Mouse (Mus musculus) lung, postnatal 14 days (tissue): ENCODE measurements around the gene Cdh5.
"Not testable (repeated sequence)": the region's sequence is repeated elsewhere in the genome, so short reads cannot be mapped to it uniquely, and the experiment has no call there.

Experiments
- DNase-seq: peaks from one replicate; pipeline ENCODE4 v3.0.0; 2021

The Cdh5 gene

GRCm38 (mm10) chr8:104101415-104101814 lies at the start of gene Cdh5:
Gene Cdh5, plus strand, starts transcription at chr8:104101625.
- DNase-seq: peak; percentile 75

DNA sequence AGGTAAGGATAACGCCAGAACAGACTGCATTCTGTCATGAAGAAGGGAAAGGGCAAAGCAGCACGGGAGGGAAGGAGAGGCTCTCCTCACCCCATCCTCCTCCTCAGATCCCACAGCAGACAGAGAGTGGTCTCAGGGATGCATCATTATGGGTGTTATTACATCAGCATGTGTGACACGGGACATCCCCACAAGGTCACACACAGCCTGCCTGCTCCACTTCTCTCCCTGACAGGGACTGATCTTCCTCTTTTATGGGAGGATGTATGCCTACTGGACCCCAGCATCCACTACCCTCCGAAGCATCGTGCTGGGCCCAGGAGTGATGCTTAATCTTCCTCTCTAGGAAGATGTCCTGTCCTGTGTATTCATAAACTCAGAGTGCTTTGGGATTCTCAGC lies 41.5 kb upstream of the Cdh5 start:
- no peak for DNase-seq

GRCm38 (mm10) chr8:104060446-104060845 lies 41.0 kb upstream of the Cdh5 start:
- no peak for DNase-seq

GRCm38 (mm10) chr8:104061048-104061988 lies 40.1 kb upstream of the Cdh5 start:
- DNase-seq: no peak

DNA sequence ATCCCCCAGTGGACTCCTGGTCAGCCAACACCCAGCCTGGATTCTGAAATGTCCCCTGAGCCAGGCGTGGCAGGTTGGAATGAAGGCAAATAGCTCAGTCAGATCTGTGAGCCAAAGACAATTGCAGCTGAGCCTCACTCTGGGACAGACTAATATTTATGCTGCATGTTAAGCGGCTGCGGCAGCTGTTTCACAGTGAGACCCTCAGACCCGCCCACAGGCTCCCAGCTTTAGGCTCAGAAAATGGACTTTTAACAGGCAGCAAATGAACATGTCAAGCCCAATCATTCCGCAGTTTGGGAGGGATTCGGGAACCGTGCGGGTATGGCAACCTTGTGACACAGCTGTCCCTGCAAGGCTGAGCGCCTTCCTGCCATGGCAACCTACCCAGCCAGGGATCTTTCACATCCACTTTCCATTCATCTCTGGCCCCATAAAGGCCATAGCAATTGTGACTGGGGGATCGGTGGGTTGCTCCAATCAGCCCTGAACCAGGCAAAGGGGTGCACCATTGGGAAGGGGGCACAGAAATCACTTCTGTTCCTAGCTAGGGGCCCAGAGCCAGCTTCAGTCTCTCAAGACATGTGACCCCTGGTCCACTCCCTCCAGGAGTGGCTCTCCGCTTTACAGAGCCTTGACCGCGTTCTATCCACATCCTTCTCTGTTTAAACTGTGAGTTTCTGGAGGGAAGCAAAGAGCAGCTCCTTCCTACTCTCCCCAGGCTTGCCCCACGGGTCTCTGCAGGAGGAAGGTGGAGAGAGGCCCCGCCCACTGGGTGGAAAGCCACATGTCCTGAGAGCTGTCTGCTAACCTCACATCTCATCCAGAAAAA lies 39.2 kb upstream of the Cdh5 start:
- DNase-seq: no peak

GRCm38 (mm10) chr8:104065223-104065622 lies 36.2 kb upstream of the Cdh5 start:
- DNase-seq: no peak

DNA sequence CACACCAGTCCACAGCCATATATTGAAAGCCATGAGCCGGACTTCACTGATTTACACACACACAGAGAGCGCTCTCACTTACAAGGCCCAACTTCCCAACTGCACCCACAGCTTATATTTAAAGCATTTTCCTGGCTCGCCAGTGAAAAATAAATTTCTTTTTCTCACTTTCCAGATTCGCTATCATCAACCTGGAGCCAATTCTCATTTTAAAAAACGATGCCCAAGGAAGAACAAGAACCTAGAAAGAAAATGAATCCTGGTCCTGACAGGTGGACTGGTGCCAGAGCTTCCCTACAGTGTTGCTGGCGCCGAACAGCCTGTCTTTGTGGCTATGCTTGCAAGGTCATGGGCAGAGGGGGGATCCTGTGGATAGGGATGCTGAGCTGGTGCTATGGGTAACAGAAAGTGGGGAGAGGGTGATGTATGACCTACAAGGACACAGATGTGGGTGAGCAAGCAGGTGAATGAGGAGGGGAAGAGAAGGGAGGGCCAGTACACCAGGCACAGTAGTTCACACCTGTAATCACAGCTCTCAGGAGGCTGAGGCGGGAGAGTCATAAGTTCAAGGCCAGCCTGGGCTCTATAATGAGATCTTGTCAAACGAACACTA lies 35.4 kb upstream of the Cdh5 start:
- DNase-seq: no peak

DNA sequence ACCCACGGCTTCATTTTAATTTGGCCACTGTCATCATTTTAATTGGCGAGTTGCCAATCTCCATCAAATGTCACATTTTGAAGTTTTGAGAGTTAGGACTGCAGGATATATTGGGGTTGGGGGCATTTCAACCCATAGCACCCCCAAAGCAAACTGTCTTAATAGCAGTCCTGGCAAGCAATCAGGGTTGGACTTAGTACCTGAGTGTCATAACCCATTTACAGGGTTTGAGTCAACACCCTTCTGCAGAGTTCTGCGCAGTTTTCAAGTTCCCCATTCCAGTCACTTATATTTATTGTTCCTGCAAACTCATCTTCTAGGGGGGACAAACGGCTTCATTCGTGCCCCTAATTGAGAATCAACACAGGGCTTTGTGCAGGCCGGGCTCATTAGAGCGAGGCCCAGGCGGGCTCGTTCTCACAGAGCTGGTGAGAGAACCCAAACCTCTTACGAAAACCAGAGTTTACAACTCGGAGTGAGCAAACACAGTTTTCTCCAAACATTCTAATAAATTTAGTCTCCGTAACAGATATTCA lies 34.0 kb upstream of the Cdh5 start:
- no peak for DNase-seq

DNA sequence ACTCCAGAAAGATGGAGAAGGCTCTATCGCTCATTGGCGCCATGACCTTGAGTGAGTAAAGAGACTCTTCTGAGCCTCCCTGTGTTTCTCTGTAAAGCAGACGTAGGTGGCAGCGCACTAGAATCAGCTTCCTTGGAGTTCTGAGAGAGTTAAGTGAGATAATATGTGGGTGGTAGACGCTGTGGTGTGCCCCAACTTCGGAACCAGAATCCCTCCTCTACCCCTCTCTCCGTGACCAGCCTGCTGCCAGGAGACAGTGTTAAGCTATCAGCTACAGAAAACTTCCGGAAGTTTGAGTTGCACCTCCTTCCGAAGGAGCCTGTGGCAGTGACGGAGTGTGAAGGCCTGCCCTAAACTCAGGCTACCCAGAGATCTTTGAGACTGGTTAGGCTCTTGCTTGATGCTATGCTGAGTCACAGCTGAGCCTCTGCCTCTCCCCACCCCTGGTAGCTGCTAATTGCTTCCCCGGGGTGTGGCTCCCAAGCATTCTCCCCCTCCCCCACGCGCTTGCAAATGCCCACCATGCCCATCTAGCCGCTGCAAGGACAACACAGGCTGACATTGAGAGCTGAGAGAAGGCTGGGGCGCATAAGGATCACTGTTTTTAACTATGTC lies 32.9 kb upstream of the Cdh5 start:
- DNase-seq: no peak

- not testable (repeated sequence) for DNase-seq
Measured at GRCm38 (mm10) chr8:104070201-104070865, 31.1 kb upstream of the Cdh5 start.

- no peak for DNase-seq
Measured at GRCm38 (mm10) chr8:104070949-104071348, 30.5 kb upstream of the Cdh5 start.

DNA sequence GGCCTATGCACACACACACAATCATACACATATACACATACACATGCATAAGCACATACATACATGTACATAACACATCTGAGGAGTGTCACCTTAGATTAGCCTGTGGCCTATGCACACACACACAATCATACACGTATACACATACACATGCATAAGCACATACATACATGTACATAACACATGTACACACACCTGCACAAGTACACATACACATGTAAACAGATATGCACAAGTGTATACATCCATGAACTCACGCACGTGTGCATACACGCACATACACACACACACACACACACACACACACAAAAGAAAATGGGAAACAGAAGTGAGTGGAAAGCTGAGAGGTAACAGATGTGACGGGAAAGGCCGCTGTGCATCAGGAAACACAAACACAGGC lies 26.3 kb upstream of the Cdh5 start:
- no peak for DNase-seq

GRCm38 (mm10) chr8:104076541-104077412 lies 24.6 kb upstream of the Cdh5 start:
- DNase-seq: peak; percentile 54

GRCm38 (mm10) chr8:104078091-104078490 lies 23.3 kb upstream of the Cdh5 start:
- DNase-seq: no peak

DNA sequence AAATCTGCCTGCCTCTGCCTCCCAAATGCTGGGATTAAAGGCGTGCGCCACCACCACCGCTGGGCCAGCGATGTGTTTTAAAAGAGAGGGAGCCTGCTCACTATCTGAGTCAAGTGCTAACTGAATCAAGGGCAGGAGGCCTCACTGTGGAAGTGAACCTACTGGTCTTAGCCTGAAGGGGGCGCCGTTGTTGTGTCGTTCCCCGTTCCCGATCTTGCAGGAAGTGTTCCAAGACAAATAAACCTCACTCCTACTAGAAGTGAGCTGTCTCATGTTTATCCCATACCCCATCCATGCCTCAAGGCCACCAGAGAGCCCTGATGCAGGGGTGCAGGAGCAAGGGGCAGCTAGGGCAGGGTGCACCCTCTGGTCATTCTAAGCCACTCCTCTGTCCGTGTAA lies 16.1 kb upstream of the Cdh5 start:
- DNase-seq: no peak

DNA sequence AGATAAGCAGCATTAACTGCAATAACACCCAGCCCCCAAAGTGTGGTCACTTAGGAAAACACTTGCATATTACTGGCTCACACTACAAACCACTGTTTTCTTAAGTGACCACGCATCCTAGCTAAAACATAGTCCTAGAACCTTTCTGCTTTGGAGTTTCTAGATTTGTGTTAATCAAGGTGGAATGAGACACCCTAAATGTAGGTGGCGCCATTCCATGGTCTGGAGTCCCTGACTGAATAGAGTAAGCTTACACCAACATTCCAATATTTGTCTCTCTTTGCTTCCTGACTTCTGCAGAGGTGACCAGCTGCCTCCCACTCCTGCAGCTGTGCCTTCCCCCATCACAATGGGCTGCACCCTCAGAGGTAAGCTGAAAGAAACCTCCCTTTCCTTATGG lies 14.8 kb upstream of the Cdh5 start:
- DNase-seq: no peak

GRCm38 (mm10) chr8:104087091-104087490 lies 14.3 kb upstream of the Cdh5 start:
- DNase-seq: no peak

DNA sequence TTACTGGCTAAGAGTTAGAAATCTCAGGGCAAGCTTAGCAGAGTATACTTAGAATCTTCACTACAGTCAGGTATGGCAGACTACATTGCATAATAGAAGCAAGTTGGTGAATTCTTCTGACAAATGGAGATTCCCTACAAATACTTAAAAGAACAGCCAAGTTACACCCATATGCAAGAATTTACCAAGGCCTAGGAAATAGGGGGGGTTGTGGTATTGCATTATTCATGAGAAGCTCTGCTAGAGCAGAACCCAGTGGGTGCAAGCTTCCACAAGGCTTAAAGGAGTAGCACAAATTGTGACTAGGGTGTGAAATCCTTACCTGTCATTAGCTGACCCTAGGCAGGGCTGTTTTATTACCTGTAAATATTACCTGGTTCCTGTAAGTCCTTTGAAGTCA lies 13.5 kb upstream of the Cdh5 start:
- DNase-seq: not testable (repeated sequence)

- no peak for DNase-seq
Measured at GRCm38 (mm10) chr8:104088881-104089280, 12.5 kb upstream of the Cdh5 start.

GRCm38 (mm10) chr8:104090993-104091900 lies 10.2 kb upstream of the Cdh5 start:
- DNase-seq: peak; percentile 45
